Mouse (Mus musculus) heart, adult 18-20 months (tissue): ENCODE measurements around the gene Pfas. TPM values are rescaled to one million over a fixed set of nuclear protein-coding genes. Genes with fewer than 3 reads are reported as not detected.
"Not testable (repeated sequence)": the region's sequence is repeated elsewhere in the genome, so short reads cannot be mapped to it uniquely, and the experiment has no call there.

Experiments
- DNase-seq, 2 experiments: peaks; one replicate each; pipeline ENCODE4 v3.0.0; 2021 to 2022; ENCODE audit warnings: mixed read lengths in 1 of 2
- total RNA-seq, 2 experiments: library from RNA; stranded (reverse); gene quantifications; 2 replicates each; pipeline ENCODE4 v1.2.3; 2021

Gene Pfas
- total RNA-seq, 2 experiments from 2014 or later, result 5.4 to 6.2 TPM

DNA sequence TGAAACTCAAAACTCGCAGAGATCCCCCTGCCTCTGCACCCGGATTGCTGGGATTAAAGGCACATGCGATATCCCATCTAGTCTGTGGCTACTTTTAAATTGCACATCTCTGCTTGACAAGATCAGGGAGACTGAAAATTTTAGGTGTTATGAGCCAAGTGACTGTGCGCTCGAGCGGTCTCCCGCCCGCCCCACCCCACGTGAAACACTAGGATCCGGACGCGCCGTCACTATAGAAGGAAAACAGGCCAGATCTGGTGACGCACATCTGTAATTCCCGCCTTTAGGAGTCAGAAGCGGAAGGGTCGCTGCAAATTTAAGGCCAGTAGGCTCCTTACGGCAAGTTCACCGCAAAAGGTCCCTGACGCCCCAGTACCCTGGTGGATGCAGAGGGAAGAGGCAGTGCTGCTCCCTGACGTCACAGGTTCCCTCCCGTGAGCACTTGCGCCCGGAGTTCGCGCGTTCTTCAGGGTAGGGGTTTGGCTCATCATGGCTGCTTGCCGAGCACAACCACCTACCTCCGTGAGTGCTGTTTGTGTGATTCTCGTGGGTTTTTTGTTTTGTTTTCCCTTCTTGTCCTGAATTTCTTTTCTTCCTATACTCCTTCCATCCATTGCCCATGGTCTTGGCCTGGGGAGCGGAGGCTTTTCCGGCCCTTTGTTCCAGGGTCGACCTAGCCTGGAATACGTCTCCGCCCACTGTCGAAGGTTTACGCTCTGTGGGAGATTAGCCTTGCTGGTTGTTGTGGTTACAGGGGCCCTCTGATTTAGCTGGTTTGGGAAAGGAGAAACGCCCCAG is 7.6 kb upstream of the Pfas start, which contains the start of gene Ctc1:
Ctc1 (plus strand) TSS at position 268 of the 798 bp plus-strand sequence.
- peak; percentile 94 for DNase-seq

DNA sequence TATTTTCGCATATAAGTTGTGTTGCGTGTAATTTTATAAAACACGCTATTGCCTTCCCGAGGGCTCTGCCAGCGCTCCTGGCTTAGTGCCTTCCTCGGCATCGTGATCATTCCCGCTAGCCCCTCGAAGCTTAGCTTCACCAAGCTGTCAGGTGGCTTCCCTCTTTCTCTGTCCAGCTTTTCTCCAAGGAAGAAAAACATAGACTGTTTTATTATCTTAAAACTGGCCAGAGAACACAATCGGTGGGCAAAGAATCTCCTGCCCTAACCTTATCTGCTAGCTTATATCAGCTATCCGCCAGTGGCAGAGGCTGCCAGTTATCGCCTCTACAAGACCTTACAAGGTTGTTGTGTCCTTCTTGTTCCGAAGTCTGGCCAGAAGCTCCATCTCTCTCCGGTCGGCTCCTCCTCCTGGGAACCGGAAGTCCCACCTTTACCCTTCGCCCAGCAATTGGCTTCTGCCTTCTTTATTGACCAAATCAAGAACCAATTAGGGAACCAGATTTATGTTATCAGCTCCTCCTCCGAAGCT is 3.9 kb upstream of the Pfas start:
- DNase-seq, result peak; percentile 94 to 96

- DNase-seq, result not testable (repeated sequence)
Measured at GRCm38 (mm10) chr11:69011445-69011844, 3.2 kb upstream of the Pfas start.

- DNase-seq, result no peak
Measured at GRCm38 (mm10) chr11:69010400-69011323, 2.4 kb upstream of the Pfas start.

GRCm38 (mm10) chr11:69009508-69009907 is 1.2 kb upstream of the Pfas start:
- no peak for DNase-seq

DNA sequence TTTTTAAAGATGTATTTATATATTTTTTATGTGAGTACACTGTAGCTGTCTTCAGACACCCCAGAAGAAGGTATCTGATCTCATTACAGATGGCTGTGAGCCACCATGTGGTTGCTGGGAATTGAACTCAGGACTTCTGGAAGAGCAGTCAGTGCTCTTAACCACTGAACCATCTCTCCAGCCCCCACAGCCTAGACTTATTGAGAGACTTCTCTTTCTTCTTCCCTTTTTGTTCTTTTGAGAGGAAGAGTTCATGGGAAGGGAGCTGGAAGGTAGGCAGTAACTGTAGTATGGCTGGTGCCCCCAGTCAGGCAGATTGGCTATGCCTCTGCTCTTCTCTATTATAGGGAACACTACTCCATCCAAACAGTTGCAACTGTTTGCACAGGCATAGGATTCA is 1.7 kb downstream of the Pfas start:
- DNase-seq, result not testable (repeated sequence)

DNA sequence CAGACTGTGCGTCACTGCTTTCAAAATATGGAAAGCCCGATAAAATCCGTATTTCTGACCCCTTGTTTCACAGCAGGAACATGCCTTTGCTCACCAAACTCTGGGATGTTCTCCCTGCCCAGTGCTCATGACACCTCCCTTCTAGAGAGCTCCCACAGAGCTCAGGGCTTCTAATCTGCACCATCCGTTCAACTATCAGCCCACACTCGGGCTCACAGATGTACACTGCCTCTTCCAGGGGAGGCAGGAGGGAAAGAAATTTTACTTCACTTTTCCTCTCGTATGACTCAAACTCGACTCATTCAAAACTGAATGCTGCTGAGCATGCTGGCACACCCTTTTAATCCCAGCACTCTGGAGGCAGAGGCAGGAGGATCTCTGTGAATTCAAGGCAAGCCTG is 3.1 kb downstream of the Pfas start:
- no peak for DNase-seq

GRCm38 (mm10) chr11:69003592-69003991 is 4.7 kb downstream of the Pfas start:
- peak; percentile 34 to 44 for DNase-seq

GRCm38 (mm10) chr11:69002782-69003181 is 5.5 kb downstream of the Pfas start:
- not testable (repeated sequence) for DNase-seq

GRCm38 (mm10) chr11:68997080-68997479 is 11.2 kb downstream of the Pfas start:
- DNase-seq, result no peak

DNA sequence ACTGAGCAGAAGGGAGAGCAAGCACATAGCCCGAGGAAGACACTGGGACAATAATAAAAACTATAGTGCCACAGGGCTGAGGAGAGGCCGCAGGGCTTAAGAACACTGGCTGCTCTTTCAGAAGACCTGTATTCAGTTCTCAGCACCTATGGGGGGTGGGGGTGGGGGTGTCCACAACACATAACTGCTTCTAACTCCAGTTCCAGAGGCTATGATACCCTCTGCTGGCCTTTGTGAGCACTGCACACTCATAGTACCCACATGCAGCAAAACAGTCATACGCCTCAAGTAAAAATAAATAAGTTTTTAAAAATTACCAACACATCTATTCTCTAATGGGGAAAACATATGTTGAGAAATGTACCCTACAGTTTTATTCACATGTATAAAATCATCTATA is 13.9 kb downstream of the Pfas start:
- no peak for DNase-seq

GRCm38 (mm10) chr11:68993122-68993521 is 15.1 kb downstream of the Pfas start:
- DNase-seq, result no peak

GRCm38 (mm10) chr11:68988341-68988740 is 19.9 kb downstream of the Pfas start:
- peak in 1 of 2 experiments; percentile 21 for DNase-seq

- DNase-seq, result no peak
Measured at GRCm38 (mm10) chr11:68987365-68987882, 20.8 kb downstream of the Pfas start.

- peak; percentile 69 to 89 for DNase-seq
Measured at GRCm38 (mm10) chr11:68982639-68983369, 25.5 kb downstream of the Pfas start.

DNA sequence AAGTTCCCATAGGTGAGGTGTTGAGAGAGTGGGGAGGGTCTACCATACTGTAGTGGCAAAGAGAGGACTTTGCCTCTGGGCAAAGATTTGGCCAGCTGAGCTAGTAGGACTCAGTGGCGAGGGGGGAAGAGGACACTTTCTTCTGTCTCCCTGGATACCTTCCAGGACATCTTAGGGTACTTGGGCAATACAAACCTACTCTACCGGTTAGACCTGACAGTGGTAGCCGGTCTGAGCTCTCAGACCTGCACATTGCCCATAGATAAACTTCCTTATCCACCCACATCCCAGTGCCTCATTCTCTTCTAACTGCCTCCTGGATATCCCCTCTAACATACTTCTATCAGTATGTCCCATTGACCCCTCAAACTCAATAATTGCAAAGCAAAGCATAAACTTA is 27.3 kb downstream of the Pfas start:
- DNase-seq, result no peak

DNA sequence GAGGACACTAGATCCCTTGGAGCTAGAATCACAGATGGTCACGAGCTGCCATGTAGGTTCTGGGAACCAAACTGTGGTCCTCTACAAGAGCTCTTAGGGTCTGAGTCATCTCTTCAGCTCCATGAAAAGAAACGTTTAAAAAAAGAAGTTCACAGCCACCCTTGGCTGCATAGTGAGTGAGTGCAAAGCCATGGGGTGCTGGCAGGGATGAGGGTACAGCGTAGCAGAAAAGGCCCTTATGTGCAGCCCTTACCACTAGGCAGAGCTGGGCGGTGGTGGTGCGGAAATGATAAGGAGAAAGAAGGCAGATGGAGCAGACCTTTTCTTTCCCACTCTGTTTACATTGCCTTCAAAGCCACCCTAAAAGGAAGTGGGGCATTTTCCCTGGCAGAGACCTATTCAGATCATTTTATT is 28.9 kb downstream of the Pfas start:
- no peak for DNase-seq

DNA sequence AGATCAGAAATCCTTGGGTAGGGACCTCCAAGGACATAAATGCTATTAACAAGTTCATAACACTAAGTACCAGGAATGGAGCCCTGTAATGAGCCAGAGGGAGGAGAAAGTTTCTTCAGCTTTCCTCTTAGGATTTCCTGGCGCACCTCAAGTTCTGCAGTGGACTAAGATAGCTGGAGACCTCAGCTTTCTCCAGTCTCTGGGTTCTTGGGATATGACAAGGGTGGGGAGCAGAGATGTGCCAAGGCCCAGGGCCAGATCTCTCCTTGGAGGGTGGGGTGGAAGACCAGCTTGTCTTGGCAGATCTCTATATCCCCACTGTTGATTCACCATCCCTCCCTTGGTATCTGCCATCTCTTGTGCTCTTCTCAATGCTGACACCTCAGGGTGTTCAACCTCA is 32.7 kb downstream of the Pfas start:
- no peak for DNase-seq

- no peak for DNase-seq
Measured at GRCm38 (mm10) chr11:68975085-68975484, 33.2 kb downstream of the Pfas start, which contains the start of gene Rangrf. TSS of gene Rangrf (minus strand) at chr11:68975185.

- no peak for DNase-seq
Measured at GRCm38 (mm10) chr11:68974059-68974450, 34.2 kb downstream of the Pfas start.

DNA sequence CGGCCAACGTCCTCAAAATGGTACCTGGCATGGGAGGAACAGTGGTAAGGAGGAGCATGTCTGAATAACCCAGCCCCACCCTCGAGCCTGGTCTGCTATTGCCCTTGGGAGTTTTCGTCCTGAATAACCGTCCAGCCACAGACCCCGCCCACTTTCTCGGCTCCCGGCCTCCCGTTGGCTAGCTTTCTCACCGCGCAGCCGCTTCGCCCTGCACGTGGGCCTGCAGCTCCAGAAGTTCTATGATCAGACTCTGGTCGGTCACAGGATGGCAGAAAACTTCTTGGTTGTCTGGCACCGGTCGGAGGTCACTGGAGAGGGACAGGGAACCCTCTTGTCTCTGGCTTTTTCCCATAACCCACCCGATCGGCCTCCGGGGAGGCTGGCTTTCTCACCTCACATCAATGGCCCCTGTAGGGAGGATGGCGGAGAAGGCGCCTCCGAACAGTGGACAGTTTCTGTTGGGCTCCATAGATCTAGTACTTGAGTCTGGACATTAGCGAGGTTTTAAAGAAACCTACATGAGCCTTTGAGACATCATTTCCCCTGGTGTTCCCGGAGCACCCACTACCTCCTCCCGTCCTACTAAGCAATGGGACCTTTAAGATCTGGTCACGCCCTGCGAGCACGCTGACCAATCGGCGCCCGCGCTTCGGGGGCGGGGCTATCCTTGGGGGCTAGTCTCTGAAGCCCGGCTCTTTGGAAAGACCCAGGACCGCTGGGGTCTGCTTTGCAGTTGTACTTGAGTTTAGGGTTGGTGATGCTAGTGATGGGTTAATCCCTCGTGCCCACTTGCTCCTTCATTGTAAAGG is 34.8 kb downstream of the Pfas start:
- peak; percentile 92 to 93 for DNase-seq
